ENCODE assay signal across 9 mouse cellular contexts in the genomic region with DNA sequence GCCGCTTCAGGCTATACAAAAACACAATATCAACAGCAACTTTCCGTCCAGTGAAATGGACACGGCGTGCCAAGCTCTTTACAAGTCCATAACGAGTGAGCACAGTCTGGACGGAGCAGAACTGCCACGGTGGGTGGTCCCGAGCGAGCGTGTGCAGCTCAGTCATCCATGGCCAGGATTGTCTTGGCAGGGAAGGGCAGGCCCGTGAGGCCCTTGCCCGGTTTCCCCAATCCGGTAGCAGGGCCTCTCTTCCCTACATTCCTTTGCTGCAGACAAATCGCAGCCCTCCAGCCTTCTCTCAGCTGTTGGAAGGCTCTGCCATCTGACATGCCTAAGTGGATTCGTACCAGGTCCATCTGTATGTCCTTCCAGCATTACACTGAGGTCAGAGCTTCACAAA.
A peak's percentile ranks its signal among the peaks of the same experiment; 100 is the strongest.
DNase-seq lines count a peak whose midpoint lies in the region; ATAC-seq lines count a peak whose summit lies in the region.
"Had no signal": no experiment of that assay in that cellular context is flagged by ENCODE, and none has a peak within 500 bp of the region (broad histone marks: within the 10 kb centered on the region; RNA-seq: fewer than 3 reads in every experiment).

No protein-coding gene starts in this region.

- H3K27ac ChIP-seq in liver, embryonic 16.5 days (ENCODE audit: low read length): no peak overlapping the region
- H3K27ac ChIP-seq in liver, embryonic 11.5 days (ENCODE audit: low read depth, low read length): no peak overlapping the region
- 0 out of 2 replicates have a peak overlapping the region, but pooled peaks have one; percentile 5 for H3K27ac ChIP-seq in hindbrain, embryonic 15.5 days (replicated peaks)
- H3K27ac ChIP-seq in midbrain, embryonic 16.5 days (ENCODE audit: low read length): no peak overlapping the region; the same call in 1 of the 2 replicates

- no peaks in the 10 kb centered on the region for H3K9me3 ChIP-seq in liver, embryonic 16.5 days (replicated peaks; ENCODE audit: control insufficient read depth, low read length)
- no peaks in the 10 kb centered on the region for H3K9me3 ChIP-seq in liver, embryonic 11.5 days (ENCODE audit: control insufficient read depth, low read length)
- H3K9me3 ChIP-seq in hindbrain, embryonic 15.5 days: no peaks in the 10 kb centered on the region
- H3K9me3 ChIP-seq in midbrain, embryonic 16.5 days (replicated peaks; ENCODE audit: control insufficient read depth, low read length, poor library complexity, severe bottlenecking): no peaks in the 10 kb centered on the region

- 0 out of 2 replicates have a peak, but pooled peaks have one; percentile 16 for ATAC-seq in liver, embryonic 16.5 days (ENCODE audit: low read depth)
- no peak for ATAC-seq in liver, embryonic 11.5 days (replicated peaks; ENCODE audit: low FRiP score)
- peak; percentile 65; the same call in 1 of the 2 replicates for ATAC-seq in hindbrain, embryonic 15.5 days (ENCODE audit: low FRiP score, low read depth)
- peak; percentile 62 for ATAC-seq in midbrain, embryonic 16.5 days
- ATAC-seq in monocyte, adult 5-6 weeks (replicated peaks; ENCODE audit: insufficient number of reproducible peaks, low FRiP score, low TSS enrichment, poor library complexity, severe bottlenecking): no peak
- ATAC-seq: Patski had no signal

- H3K4me1 ChIP-seq in liver, embryonic 16.5 days (ENCODE audit: control insufficient read depth, low read depth, low read length): no peaks in the 10 kb centered on the region
- no peaks in the 10 kb centered on the region for H3K4me1 ChIP-seq in liver, embryonic 11.5 days (replicated peaks; ENCODE audit: control insufficient read depth, insufficient read depth, low read length)
- H3K4me1 ChIP-seq in hindbrain, embryonic 15.5 days (replicated peaks): peaks cover 35% of the 10 kb centered on the region
- H3K4me1 ChIP-seq in midbrain, embryonic 16.5 days (ENCODE audit: control insufficient read depth, insufficient read depth, low read length): peaks cover 15% of the 10 kb centered on the region

- no peak overlapping the region for H3K4me2 ChIP-seq in liver, embryonic 16.5 days (ENCODE audit: low read depth, low read length)
- no peak overlapping the region for H3K4me2 ChIP-seq in liver, embryonic 11.5 days
- no peak overlapping the region for H3K4me2 ChIP-seq in hindbrain, embryonic 15.5 days
- H3K4me2 ChIP-seq in midbrain, embryonic 16.5 days (ENCODE audit: low read length): peak overlapping the region; percentile 16

- no peak for DNase-seq in liver, embryonic 11.5 days (ENCODE audit: low spot score)
- DNase-seq in gastrocnemius, adult 18-20 months (ENCODE audit: low spot score): peak; percentile 16
- DNase-seq in spleen, postnatal 36 days (ENCODE audit: low spot score in 2 of 2): no peak
- no peak for DNase-seq in frontal cortex, postnatal 10 days (ENCODE audit: low spot score in 2 of 2)

- no peak overlapping the region for H3K9ac ChIP-seq in liver, embryonic 16.5 days (ENCODE audit: low read depth, low read length)
- no peak overlapping the region for H3K9ac ChIP-seq in liver, embryonic 11.5 days (ENCODE audit: low read depth, low read length)
- no peak overlapping the region for H3K9ac ChIP-seq in hindbrain, embryonic 15.5 days
- no peak overlapping the region; the same call in 1 of the 2 replicates for H3K9ac ChIP-seq in midbrain, embryonic 16.5 days (ENCODE audit: low read depth, low read length)

- no peaks in the 10 kb centered on the region for H3K36me3 ChIP-seq in liver, embryonic 16.5 days (ENCODE audit: control insufficient read depth, insufficient read depth)
- H3K36me3 ChIP-seq in liver, embryonic 11.5 days (ENCODE audit: control insufficient read depth, insufficient read depth, low read length): no peaks in the 10 kb centered on the region
- H3K36me3 ChIP-seq in hindbrain, embryonic 15.5 days: no peaks in the 10 kb centered on the region
- H3K36me3 ChIP-seq in midbrain, embryonic 16.5 days (ENCODE audit: control insufficient read depth, insufficient read depth, low read length): no peaks in the 10 kb centered on the region

- no peaks in the 10 kb centered on the region for H3K27me3 ChIP-seq in liver, embryonic 16.5 days (ENCODE audit: control insufficient read depth, insufficient read depth, low read depth, low read length)
- H3K27me3 ChIP-seq in liver, embryonic 11.5 days (replicated peaks; ENCODE audit: control insufficient read depth, insufficient read depth, low read length): no peaks in the 10 kb centered on the region
- H3K27me3 ChIP-seq in hindbrain, embryonic 15.5 days: no peaks in the 10 kb centered on the region
- no peaks in the 10 kb centered on the region for H3K27me3 ChIP-seq in midbrain, embryonic 16.5 days (ENCODE audit: control insufficient read depth, insufficient read depth, low read depth, low read length)
- H3K27me3 ChIP-seq: Patski had no signal

- H3K4me3 ChIP-seq in liver, embryonic 16.5 days (ENCODE audit: low read depth, low read length): no peak overlapping the region
- no peak overlapping the region for H3K4me3 ChIP-seq in liver, embryonic 11.5 days (ENCODE audit: low read depth, low read length)
- no peak overlapping the region for H3K4me3 ChIP-seq in hindbrain, embryonic 15.5 days
- H3K4me3 ChIP-seq in midbrain, embryonic 16.5 days (ENCODE audit: low read depth, low read length): no peak overlapping the region

- 74% methylated on average over 15 of the region's 15 CpGs for WGBS in liver, embryonic 16.5 days (ENCODE audit: insufficient replicate concordance)
- 71% methylated on average over 15 of the region's 15 CpGs for WGBS in liver, embryonic 11.5 days
- WGBS in hindbrain, embryonic 15.5 days: 29% methylated on average over 15 of the region's 15 CpGs
- WGBS in midbrain, embryonic 16.5 days: 22% methylated on average over 15 of the region's 15 CpGs

Comparison
In these comparisons a context has a peak if more than half of its experiments do, and no peak if none do; other contexts are left out.
1. ATAC-seq: peak in liver, embryonic 16.5 days (single experiment), hindbrain, embryonic 15.5 days (single experiment) and midbrain, embryonic 16.5 days (single experiment); none in liver, embryonic 11.5 days (single experiment) and monocyte, adult 5-6 weeks (single experiment).